Mouse (Mus musculus) heart, postnatal 0 days (tissue): ENCODE measurements at regions not wholly inside any gene's neighbourhood (a gene's known extent, or its start where the extent isn't known, plus 50 kb on each side); places are given as distances from the start of the nearest gene placed in this dataset.

ENCODE experiments used
- ATAC-seq: fragments of 200-750 bp; cut with Nextera tagmentation; 2 replicates; pipeline ENCODE4 v1.8.0; 2017; ENCODE audit warnings: low read depth, moderate number of reproducible peaks, moderate library complexity; ENCODE audit not compliant: insufficient read depth
- DNase-seq: peaks from one replicate; pipeline ENCODE4 v3.0.0-alpha.2; 2016; ENCODE audit warnings: low spot score
- H3K27ac ChIP-seq: fragments of 300-500 bp; sonication (generic); 2 replicates; pipeline ENCODE4 v1.5.1; 2014; ENCODE audit warnings: low read depth, mild to moderate bottlenecking
- H3K27me3 ChIP-seq: fragments of 300-500 bp; sonication (generic); 2 replicates; pipeline ENCODE4 v1.6.1; 2014; ENCODE audit warnings: low read length, mixed read lengths; ENCODE audit not compliant: control insufficient read depth, insufficient read depth
- H3K36me3 ChIP-seq: fragments of 300-500 bp; sonication (generic); replicated peaks from 2 replicates; pipeline ENCODE4 v1.6.1; 2014; ENCODE audit warnings: low read length, mixed read lengths; ENCODE audit not compliant: control insufficient read depth, insufficient read depth
- H3K4me1 ChIP-seq: fragments of 300-500 bp; sonication (generic); 2 replicates; pipeline ENCODE4 v1.6.1; 2014; ENCODE audit warnings: antibody characterized with exemption; ENCODE audit not compliant: control insufficient read depth, insufficient read depth
- H3K4me2 ChIP-seq: fragments of 300-500 bp; sonication (generic); 2 replicates; pipeline ENCODE4 v1.6.1; 2014; ENCODE audit warnings: low read depth, mild to moderate bottlenecking, low read length, moderate library complexity
- H3K4me3 ChIP-seq: fragments of 300-500 bp; sonication (generic); 2 replicates; pipeline ENCODE4 v1.5.1; 2014; ENCODE audit warnings: low read depth, low read length
- H3K9ac ChIP-seq: fragments of 300-500 bp; sonication (generic); replicated peaks from 2 replicates; pipeline ENCODE4 v1.6.1; 2014; ENCODE audit warnings: low read depth, low read length, mixed read lengths
- H3K9me3 ChIP-seq: fragments of 300-500 bp; sonication (generic); replicated peaks from 2 replicates; pipeline ENCODE4 v1.6.1; 2016; ENCODE audit warnings: low read length; ENCODE audit not compliant: control insufficient read depth
- CTCF ChIP-seq: IDR thresholded peaks from 2 replicates; pipeline ENCODE4 v1.5.1; 2016; ENCODE audit warnings: antibody characterized with exemption, control low read depth, low read depth
- EP300 ChIP-seq: IDR thresholded peaks from 2 replicates; pipeline ENCODE4 v1.6.1; 2016; ENCODE audit warnings: antibody characterized with exemption, low read depth
- WGBS: fragments of 180-500 bp; shearing (Covaris S2); extraction: QIAGEN DNeasy Blood & Tissue Kit; methylation state at CpG from one replicate; pipeline ENCODE4 v1.1.7; 2014; 5-methylcytosine and 5-hydroxymethylcytosine counted together

GRCm38 (mm10) chr9:116231351-116232311, 56.5 kb upstream of the Tgfbr2 start:
- H3K9ac ChIP-seq = no peak overlapping the region
- no peaks in the 10 kb centered on the region for H3K9me3 ChIP-seq
- DNase-seq = peak; percentile 52
- H3K27ac ChIP-seq = peak overlapping the region; percentile 4
- TF ChIP-seq CTCF (no peak), EP300 (0 out of 2 replicates have a peak, but pooled peaks have one; percentile 57)
- peaks cover 32% of the 10 kb centered on the region for H3K4me1 ChIP-seq
- H3K4me3 ChIP-seq = no peak overlapping the region
- no peaks in the 10 kb centered on the region for H3K27me3 ChIP-seq
- no peaks in the 10 kb centered on the region for H3K36me3 ChIP-seq
- no peak overlapping the region for H3K4me2 ChIP-seq
- ATAC-seq = peak; percentile 43
- 54% methylated on average over 16 of the region's 16 CpGs for WGBS

DNA sequence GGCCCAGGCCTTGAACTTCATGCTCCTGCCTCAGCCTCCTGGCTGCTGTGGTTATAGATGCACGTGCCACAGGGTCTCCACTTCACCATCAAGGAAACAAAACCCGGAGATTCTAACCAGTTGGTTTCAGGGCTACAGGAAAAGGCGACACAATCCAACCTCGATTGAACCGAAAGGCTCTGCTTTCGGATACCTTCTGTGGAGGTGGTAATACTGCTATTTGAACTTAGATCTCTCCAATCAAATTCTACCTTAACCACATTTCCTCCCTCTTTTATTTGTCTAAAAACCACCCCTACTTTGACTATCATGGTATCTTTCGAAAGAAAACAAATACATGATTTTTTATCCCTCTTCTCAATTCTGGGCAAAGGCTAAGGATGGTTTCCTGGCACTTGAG, 55.2 kb upstream of the Tgfbr2 start:
- Histone ChIP-seq H3K27ac (no peak overlapping the region), H3K36me3 (no peaks in the 10 kb centered on the region), H3K9me3 (no peaks in the 10 kb centered on the region), H3K9ac (no peak overlapping the region), H3K27me3 (no peaks in the 10 kb centered on the region), H3K4me1 (peaks cover 32% of the 10 kb centered on the region), H3K4me2 (no peak overlapping the region), H3K4me3 (no peak overlapping the region)
- 86% methylated on average over 7 of the region's 7 CpGs for WGBS
- no peak for DNase-seq
- no peak for ATAC-seq
- no peak for TF ChIP-seq EP300
- TF ChIP-seq CTCF = no peak

GRCm38 (mm10) chr9:116228443-116228842, 53.3 kb upstream of the Tgfbr2 start:
- peaks cover 32% of the 10 kb centered on the region for H3K4me1 ChIP-seq
- DNase-seq (peak; percentile 43), ATAC-seq (peak; percentile 40)
- no peak overlapping the region for H3K4me3 ChIP-seq
- no peaks in the 10 kb centered on the region for H3K36me3 ChIP-seq
- no peaks in the 10 kb centered on the region for H3K27me3 ChIP-seq
- H3K9ac ChIP-seq = no peak overlapping the region
- WGBS = 10% methylated on average over 9 of the region's 9 CpGs
- peak overlapping the region; percentile 1; the same call in 1 of the 2 replicates for H3K4me2 ChIP-seq
- TF ChIP-seq EP300 = no peak
- no peak for TF ChIP-seq CTCF
- 0 out of 2 replicates have a peak overlapping the region, but pooled peaks have one; percentile 12 for H3K27ac ChIP-seq
- no peaks in the 10 kb centered on the region for H3K9me3 ChIP-seq

DNA sequence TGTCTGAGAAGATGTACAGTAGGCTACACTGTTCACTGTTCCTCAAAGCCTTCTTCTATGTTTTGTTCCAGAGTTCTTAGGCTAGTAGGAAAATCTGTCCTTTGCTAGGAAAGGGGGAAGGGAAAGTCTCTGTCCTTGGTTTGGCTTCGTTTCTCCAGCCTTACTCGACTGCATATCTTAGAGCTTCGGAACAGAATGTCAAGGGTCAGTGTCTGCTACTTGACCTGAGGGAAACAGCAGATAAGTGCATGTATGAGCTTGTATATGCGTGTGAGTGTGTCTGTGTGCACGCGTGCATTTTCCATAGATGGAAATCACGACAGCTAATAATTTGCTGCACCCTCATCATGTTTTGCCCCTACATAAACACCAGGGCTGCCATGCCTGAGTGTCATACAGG, 52.6 kb upstream of the Tgfbr2 start:
- no peaks in the 10 kb centered on the region for H3K27me3 ChIP-seq
- TF ChIP-seq CTCF (no peak), EP300 (no peak)
- peaks cover 32% of the 10 kb centered on the region for H3K4me1 ChIP-seq
- WGBS = 34% methylated on average over 7 of the region's 7 CpGs
- no peaks in the 10 kb centered on the region for H3K9me3 ChIP-seq
- DNase-seq (peak; percentile 35), ATAC-seq (no peak)
- H3K27ac ChIP-seq = no peak overlapping the region; the same call in 1 of the 2 replicates
- no peak overlapping the region for H3K9ac ChIP-seq
- no peak overlapping the region for H3K4me3 ChIP-seq
- H3K4me2 ChIP-seq = no peak overlapping the region
- H3K36me3 ChIP-seq = no peaks in the 10 kb centered on the region
